Mouse (Mus musculus): ENCODE results near the gene Tmem135.

DNA sequence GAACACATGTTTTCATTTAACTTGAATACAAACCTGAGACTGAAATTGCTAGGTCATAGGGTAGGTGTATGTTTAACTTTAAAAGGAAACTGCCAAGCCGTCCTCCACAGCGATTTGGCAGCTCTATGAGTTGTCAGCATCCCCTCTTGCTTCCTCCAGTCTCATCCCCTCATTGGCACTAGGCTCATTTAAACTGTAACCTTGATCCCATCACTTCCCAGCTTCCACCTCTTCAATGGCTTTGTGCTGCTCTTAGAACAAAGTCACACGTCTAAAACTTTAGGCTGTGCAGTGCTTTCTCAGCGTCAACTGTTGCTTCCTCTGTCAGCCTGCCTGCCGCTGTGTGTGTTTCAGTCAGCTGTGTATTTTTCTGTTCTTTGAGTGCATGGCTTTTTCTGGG is 23.1 kb upstream of the Tmem135 start:
- TF ChIP-seq CTCF (IDR thresholded peaks at IDR 0.05; ENCODE audit: low read depth): no peak
- no peak for TF ChIP-seq EP300 (optimal IDR thresholded peaks at IDR 0.05)

Data from stomach, postnatal 0 days (tissue).